10 mouse cellular contexts compared by ENCODE assay signal in genomic region chr1:59448497-59449270, GRCm38 (mm10). TPM values are rescaled to one million over a fixed set of nuclear protein-coding genes. Genes with fewer than 3 reads are reported as not detected.
DNase-seq lines count a peak whose midpoint lies in the region; ATAC-seq lines count a peak whose summit lies in the region.
"Had no signal": no experiment of that assay in that cellular context is flagged by ENCODE, and none has a peak within 500 bp of the region (broad histone marks: within the 10 kb centered on the region; RNA-seq: fewer than 3 reads in every experiment).

No protein-coding gene starts in this region.

- no peak overlapping the region for H3K9ac ChIP-seq in heart, embryonic 14.5 days (ENCODE audit: low read length)
- no peak overlapping the region for H3K9ac ChIP-seq in neural tube, embryonic 12.5 days
- H3K9ac ChIP-seq in hindbrain, embryonic 12.5 days, result no peak overlapping the region
- H3K9ac ChIP-seq in neural tube, embryonic 15.5 days (replicated peaks), result no peak overlapping the region

- no peak overlapping the region for H3K4me3 ChIP-seq in heart, embryonic 14.5 days (ENCODE audit: control insufficient read depth in 1 of 2, insufficient read depth in 1 of 2, low read depth in 1 of 2, low read length in 2 of 2)
- no peak overlapping the region for H3K4me3 ChIP-seq in neural tube, embryonic 12.5 days
- 0 out of 2 replicates have a peak overlapping the region, but pooled peaks have one; percentile 6 for H3K4me3 ChIP-seq in hindbrain, embryonic 12.5 days
- no peak overlapping the region for H3K4me3 ChIP-seq in neural tube, embryonic 15.5 days (replicated peaks)

- no peak for ATAC-seq in heart, embryonic 14.5 days (ENCODE audit: insufficient number of reproducible peaks, insufficient read depth, low FRiP score, low read depth)
- no peak for ATAC-seq in neural tube, embryonic 12.5 days (ENCODE audit: low FRiP score, low read depth)
- ATAC-seq in hindbrain, embryonic 12.5 days (ENCODE audit: low FRiP score), result no peak
- no peak for ATAC-seq in neural tube, embryonic 15.5 days (ENCODE audit: low FRiP score)
- ATAC-seq in activated CD4-positive, CD25-positive, alpha-beta regulatory T cell, adult 4 months, result no peak

- no peak overlapping the region for H3K27ac ChIP-seq in heart, embryonic 14.5 days (replicated peaks in 1 of 2; ENCODE audit: control insufficient read depth in 1 of 2, insufficient read depth in 1 of 2, low read depth in 2 of 2, low read length in 2 of 2)
- H3K27ac ChIP-seq in neural tube, embryonic 12.5 days, result no peak overlapping the region
- peak overlapping the region; percentile 64 for H3K27ac ChIP-seq in hindbrain, embryonic 12.5 days
- H3K27ac ChIP-seq in neural tube, embryonic 15.5 days (replicated peaks), result no peak overlapping the region; the same call in 1 of the 2 replicates

- no peak for DNase-seq in heart, postnatal 10 days
- DNase-seq in neural tube, embryonic 10.5 days (ENCODE audit: extremely low spot score, low spot score), result no peak
- DNase-seq in embryo, embryonic 10 days (ENCODE audit: low spot score), result no peak

- H3K36me3 ChIP-seq in heart, embryonic 14.5 days (ENCODE audit: control insufficient read depth, insufficient read depth, low read length), result no peaks in the 10 kb centered on the region
- no peaks in the 10 kb centered on the region for H3K36me3 ChIP-seq in neural tube, embryonic 12.5 days
- no peaks in the 10 kb centered on the region for H3K36me3 ChIP-seq in hindbrain, embryonic 12.5 days
- H3K36me3 ChIP-seq in neural tube, embryonic 15.5 days, result no peaks in the 10 kb centered on the region

- H3K4me2 ChIP-seq in heart, embryonic 14.5 days (ENCODE audit: low read length), result peak overlapping the region; percentile 34; the same call in 1 of the 2 replicates
- H3K4me2 ChIP-seq in neural tube, embryonic 12.5 days (replicated peaks), result peak overlapping the region; percentile 28; the same call in 1 of the 2 replicates
- H3K4me2 ChIP-seq in hindbrain, embryonic 12.5 days (replicated peaks), result peak overlapping the region; percentile 24
- H3K4me2 ChIP-seq in neural tube, embryonic 15.5 days, result peak overlapping the region; percentile 36
- H3K4me2 ChIP-seq: liver, embryonic 11.5 days; midbrain, embryonic 11.5 days had no signal

- 49% methylated on average over 11 of the region's 11 CpGs for WGBS in heart, embryonic 14.5 days
- WGBS in neural tube, embryonic 12.5 days, result 35% methylated on average over 11 of the region's 11 CpGs
- WGBS in hindbrain, embryonic 12.5 days, result 25% methylated on average over 11 of the region's 11 CpGs
- 48% methylated on average over 11 of the region's 11 CpGs for WGBS in neural tube, embryonic 15.5 days

- H3K9me3 ChIP-seq in heart, embryonic 14.5 days (ENCODE audit: control insufficient read depth, low read length), result 0 out of 2 replicates have a peak, but pooled peaks cover 3% of the 10 kb centered on the region
- H3K9me3 ChIP-seq in neural tube, embryonic 12.5 days, result no peaks in the 10 kb centered on the region
- no peaks in the 10 kb centered on the region for H3K9me3 ChIP-seq in hindbrain, embryonic 12.5 days (replicated peaks)
- H3K9me3 ChIP-seq in neural tube, embryonic 15.5 days (replicated peaks), result no peaks in the 10 kb centered on the region

- peaks cover 15% of the 10 kb centered on the region; the same call in 1 of the 2 replicates for H3K27me3 ChIP-seq in heart, embryonic 14.5 days (ENCODE audit: control insufficient read depth, insufficient read depth, low read length)
- 0 out of 2 replicates have a peak, but pooled peaks cover 3% of the 10 kb centered on the region for H3K27me3 ChIP-seq in neural tube, embryonic 12.5 days (replicated peaks)
- peaks cover 2% of the 10 kb centered on the region; the same call in 1 of the 2 replicates for H3K27me3 ChIP-seq in hindbrain, embryonic 12.5 days
- no peaks in the 10 kb centered on the region for H3K27me3 ChIP-seq in neural tube, embryonic 15.5 days (replicated peaks)

- peaks cover 0 to 3% of the 10 kb centered on the region in 2 experiments; a peak in 1 of 4 replicates for H3K4me1 ChIP-seq in heart, embryonic 14.5 days (ENCODE audit: control insufficient read depth in 2 of 2, insufficient read depth in 2 of 2, low read length in 2 of 2)
- H3K4me1 ChIP-seq in neural tube, embryonic 12.5 days, result peaks cover 20% of the 10 kb centered on the region
- peaks cover 30% of the 10 kb centered on the region for H3K4me1 ChIP-seq in hindbrain, embryonic 12.5 days
- peaks cover 16% of the 10 kb centered on the region for H3K4me1 ChIP-seq in neural tube, embryonic 15.5 days

- intact Hi-C loops in heart, postnatal 10 days (cut with DNase I), result no loop called here

RNA-seq across cellular contexts. Expression of gene Fzd7, which starts 33.5 kb away (rescaled TPM):
- 1.8 and 5.4 TPM in 2 replicates for polyA plus RNA-seq in heart, embryonic 14.5 days (2014; fragmentation: Nextera tagmentation; extraction: Ambion mirVana)
- total RNA-seq in heart, postnatal 10 days (2021), result 1 to 10 TPM; 6.4 to 6.7 TPM
- polyA plus RNA-seq in neural tube, embryonic 12.5 days (2016; fragmentation: Nextera tagmentation; extraction: Ambion mirVana), result 17.4 and 18.3 TPM in 2 replicates
- 19.0 and 19.4 TPM in 2 replicates for polyA plus RNA-seq in hindbrain, embryonic 12.5 days (2016; fragmentation: Nextera tagmentation; extraction: Ambion mirVana)
- polyA plus RNA-seq in neural tube, embryonic 15.5 days (2015; fragmentation: Nextera tagmentation; extraction: Ambion mirVana), result 3.5 and 4.5 TPM in 2 replicates
- polyA plus RNA-seq in activated CD4-positive, CD25-positive, alpha-beta regulatory T cell, adult 4 months (2017; shearing (Covaris generic)), result not detected
